Mouse (Mus musculus): ENCODE measurements at regions not wholly inside any gene's neighbourhood (a gene's known extent, or its start where the extent isn't known, plus 50 kb on each side); places are given as distances from the start of the nearest gene placed in this dataset.

- H3K27ac ChIP-seq (replicated peaks): no peak overlapping the region
- no peaks in the 10 kb centered on the region for H3K27me3 ChIP-seq (replicated peaks)
- no peaks in the 10 kb centered on the region for H3K9me3 ChIP-seq
- no peaks in the 10 kb centered on the region for H3K4me1 ChIP-seq
- H3K4me3 ChIP-seq: no peak overlapping the region
- ATAC-seq (ENCODE audit: extremely low read depth, insufficient number of reproducible peaks, low FRiP score, low TSS enrichment): no peak
- WGBS: 74% methylated on average over 19 of the region's 19 CpGs
- no peaks in the 10 kb centered on the region for H3K36me3 ChIP-seq
- no peak overlapping the region for H3K9ac ChIP-seq
- no peak overlapping the region for H3K4me2 ChIP-seq
Observed at GRCm38 (mm10) chr13:84404566-84405194, 182.6 kb downstream of the Tmem161b start.

- H3K27me3 ChIP-seq (replicated peaks): no peaks in the 10 kb centered on the region
- ATAC-seq (ENCODE audit: extremely low read depth, insufficient number of reproducible peaks, low FRiP score, low TSS enrichment): no peak
- no peaks in the 10 kb centered on the region for H3K9me3 ChIP-seq
- H3K4me3 ChIP-seq: no peak overlapping the region
- H3K4me1 ChIP-seq: no peaks in the 10 kb centered on the region
- H3K9ac ChIP-seq: no peak overlapping the region
- no peaks in the 10 kb centered on the region for H3K36me3 ChIP-seq
- no peak overlapping the region for H3K27ac ChIP-seq (replicated peaks)
- no peak overlapping the region for H3K4me2 ChIP-seq
- 57% methylated on average over 2 of the region's 2 CpGs for WGBS
Observed at GRCm38 (mm10) chr13:84434444-84434843, 212.3 kb downstream of the Tmem161b start.

- WGBS: 62% methylated on average over 5 of the region's 5 CpGs
- no peak for ATAC-seq (ENCODE audit: extremely low read depth, insufficient number of reproducible peaks, low FRiP score, low TSS enrichment)
- Histone ChIP-seq H3K9me3 (no peaks in the 10 kb centered on the region), H3K9ac (no peak overlapping the region), H3K4me1 (no peaks in the 10 kb centered on the region), H3K4me2 (no peak overlapping the region), H3K27ac (replicated peaks) (no peak overlapping the region), H3K27me3 (replicated peaks) (no peaks in the 10 kb centered on the region), H3K36me3 (no peaks in the 10 kb centered on the region), H3K4me3 (no peak overlapping the region)
Observed at GRCm38 (mm10) chr13:84437586-84438443, 215.7 kb downstream of the Tmem161b start.

GRCm38 (mm10) chr13:84438444-84438766 is 216.3 kb downstream of the Tmem161b start:
- ATAC-seq (ENCODE audit: extremely low read depth, insufficient number of reproducible peaks, low FRiP score, low TSS enrichment): no peak
- Histone ChIP-seq H3K4me2 (no peak overlapping the region), H3K27ac (replicated peaks) (no peak overlapping the region), H3K27me3 (replicated peaks) (no peaks in the 10 kb centered on the region), H3K4me1 (no peaks in the 10 kb centered on the region), H3K9ac (no peak overlapping the region), H3K36me3 (no peaks in the 10 kb centered on the region), H3K4me3 (no peak overlapping the region), H3K9me3 (no peaks in the 10 kb centered on the region)
- 70% methylated on average over 2 of the region's 2 CpGs for WGBS

GRCm38 (mm10) chr13:84448514-84448913 is 226.4 kb downstream of the Tmem161b start:
- no peaks in the 10 kb centered on the region for H3K4me1 ChIP-seq
- no peaks in the 10 kb centered on the region for H3K27me3 ChIP-seq (replicated peaks)
- WGBS: 79% methylated on average over 2 of the region's 2 CpGs
- H3K36me3 ChIP-seq: no peaks in the 10 kb centered on the region
- H3K9ac ChIP-seq: no peak overlapping the region
- no peak overlapping the region for H3K27ac ChIP-seq (replicated peaks)
- no peaks in the 10 kb centered on the region for H3K9me3 ChIP-seq
- ATAC-seq (ENCODE audit: extremely low read depth, insufficient number of reproducible peaks, low FRiP score, low TSS enrichment): no peak
- H3K4me3 ChIP-seq: no peak overlapping the region
- no peak overlapping the region for H3K4me2 ChIP-seq

- ATAC-seq (ENCODE audit: extremely low read depth, insufficient number of reproducible peaks, low FRiP score, low TSS enrichment): no peak
- H3K4me1 ChIP-seq: no peaks in the 10 kb centered on the region
- 63% methylated on average over 6 of the region's 6 CpGs for WGBS
- H3K27ac ChIP-seq (replicated peaks): no peak overlapping the region
- no peaks in the 10 kb centered on the region for H3K36me3 ChIP-seq
- H3K9me3 ChIP-seq: no peaks in the 10 kb centered on the region
- no peak overlapping the region for H3K4me3 ChIP-seq
- H3K9ac ChIP-seq: no peak overlapping the region
- H3K4me2 ChIP-seq: no peak overlapping the region
- no peaks in the 10 kb centered on the region for H3K27me3 ChIP-seq (replicated peaks)
Observed at GRCm38 (mm10) chr13:84449001-84449551, 227.0 kb downstream of the Tmem161b start.

Data from heart, embryonic 13.5 days (tissue).